Mouse (Mus musculus) gastrocnemius, postnatal 36 days (tissue): Measurements from ENCODE around the gene Zc3h10. TPM values are rescaled to one million over a fixed set of nuclear protein-coding genes. Genes with fewer than 3 reads are reported as not detected.

Experiments used
- DNase-seq, 2 experiments: peaks; one replicate each; pipeline ENCODE4 v3.0.0; 2022
- intact Hi-C: fragments of 180-260 bp; cut with DNase I; formaldehyde crosslinking; loops from one replicate; pipeline ENCODE4 v1.15.1; 2025
- long read RNA-seq, 2 experiments: library from polyadenylated mRNA; stranded (forward); transcript quantifications; one replicate each; pipeline ENCODE4 v2.0.0; 2021
- total RNA-seq, 2 experiments: library from RNA; stranded (reverse); gene quantifications; 2 replicates each; pipeline ENCODE4 v1.2.3; 2021

Zc3h10 gene
- 1 to 10 TPM; 3.7 to 5.3 TPM for total RNA-seq
- long read RNA-seq, experiment 1, partial matches to known transcripts = 0 of 25 reads
- long read RNA-seq, experiment 1, other reads (novel, unspliced or antisense) = 22 of 25 reads
- long read RNA-seq, experiment 2, partial matches to known transcripts = 1 of 38 reads
- long read RNA-seq, experiment 2, other reads (novel, unspliced or antisense) = 34 of 38 reads

- DNase-seq = peak; percentile 84 to 87
- intact Hi-C loops = loop anchor here (5.0 kb wide), 1 partner anchor 50 kb away; the partner anchor contains the start of gene Myl6b
Observed at GRCm38 (mm10) chr10:128547361-128548032, at the start of gene Zc3h10. TSS of gene Zc3h10 (minus strand) at chr10:128547774.

DNA sequence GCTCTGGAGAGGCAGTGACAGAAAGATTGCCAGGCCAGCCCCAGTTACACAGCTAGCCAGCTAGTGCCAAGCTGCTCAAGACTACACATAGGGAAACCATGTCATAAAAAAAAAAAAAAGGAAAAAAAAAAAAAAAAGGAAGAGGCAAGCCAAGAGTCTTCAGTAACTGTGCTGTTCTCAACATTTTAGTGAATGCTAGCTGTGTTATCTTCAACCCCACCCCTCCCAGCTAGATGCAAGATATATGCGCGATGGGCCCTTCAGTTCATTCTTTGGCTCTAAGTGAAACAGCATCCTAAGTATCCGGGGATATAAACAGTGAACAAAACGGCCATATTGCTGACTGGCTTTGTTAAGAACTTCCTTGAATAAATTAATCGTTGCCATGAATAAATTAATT, 45.2 kb upstream of the Zc3h10 start:
- intact Hi-C loops = no loop called here
- no peak for DNase-seq

- DNase-seq = no peak
- intact Hi-C loops = no loop called here
Observed at GRCm38 (mm10) chr10:128591436-128591835, 43.9 kb upstream of the Zc3h10 start.

DNA sequence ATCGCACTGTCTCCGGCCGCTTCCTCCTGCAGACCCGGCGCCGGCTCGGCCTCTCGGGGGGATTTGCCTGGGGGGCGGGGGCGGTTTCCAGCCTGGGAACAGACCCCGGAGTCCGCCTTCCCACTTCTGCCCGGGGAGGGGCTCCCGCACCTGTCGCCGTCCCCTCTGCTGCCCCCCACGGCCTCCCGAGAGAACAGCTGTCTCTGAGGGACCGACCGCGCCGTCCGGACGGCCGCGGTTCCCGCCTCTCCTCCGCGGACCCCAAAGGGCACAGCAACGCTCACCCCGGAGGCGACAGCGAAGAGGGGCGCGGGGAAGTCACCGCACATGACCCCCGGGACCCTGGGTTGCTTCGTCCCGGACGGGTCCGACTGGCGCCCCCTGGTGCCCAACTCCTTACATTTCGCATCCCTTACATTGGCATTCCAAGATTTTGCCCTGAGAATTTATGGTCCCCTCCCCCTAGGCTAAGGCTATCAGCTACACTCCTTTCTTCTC, 42.7 kb upstream of the Zc3h10 start:
- intact Hi-C loops = no loop called here
- peak; percentile 28 to 39 for DNase-seq

DNA sequence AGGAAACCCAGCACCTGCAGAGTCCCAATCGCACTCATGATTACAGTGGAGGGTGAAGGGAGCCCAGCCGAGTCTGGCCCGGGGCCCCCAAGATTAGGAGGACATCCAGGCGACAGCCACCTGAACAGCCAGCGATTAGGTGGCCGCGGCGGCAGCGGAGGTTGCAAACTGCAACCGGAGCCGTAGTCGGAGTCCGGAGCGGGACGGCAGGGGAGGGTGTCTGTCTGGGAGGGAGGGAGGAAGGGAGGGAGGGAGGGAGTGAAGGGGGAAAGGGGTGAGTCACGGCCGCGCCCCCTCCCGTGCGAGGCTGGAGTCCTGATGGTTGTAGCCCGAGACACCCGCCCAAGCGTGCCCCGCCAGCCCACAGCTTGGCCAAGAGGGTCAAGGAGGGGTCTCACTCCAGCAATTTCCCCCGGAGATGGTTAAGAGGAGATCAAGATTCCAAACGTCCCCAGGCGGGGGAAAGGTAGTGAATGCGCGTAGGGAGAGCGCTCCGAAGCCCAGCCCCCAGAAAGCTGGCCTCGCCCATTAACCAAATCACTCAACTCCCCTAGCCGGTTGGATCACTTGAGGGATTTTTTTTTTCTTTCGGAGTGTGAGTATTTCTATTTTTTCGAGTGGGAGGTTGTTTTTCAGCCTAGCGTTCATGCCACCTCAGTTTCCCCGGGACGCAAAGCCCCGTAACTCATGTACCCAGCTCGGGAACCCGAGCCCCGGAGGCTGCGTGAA, 42.1 kb upstream of the Zc3h10 start, which contains the start of gene Erbb3:
TSS of gene Erbb3 (minus strand) at position 189 of the 729 bp plus-strand sequence.
- intact Hi-C loops = no loop called here
- DNase-seq = no peak

- DNase-seq = no peak
- intact Hi-C loops = no loop called here
Observed at GRCm38 (mm10) chr10:128588775-128589463, 41.3 kb upstream of the Zc3h10 start.

DNA sequence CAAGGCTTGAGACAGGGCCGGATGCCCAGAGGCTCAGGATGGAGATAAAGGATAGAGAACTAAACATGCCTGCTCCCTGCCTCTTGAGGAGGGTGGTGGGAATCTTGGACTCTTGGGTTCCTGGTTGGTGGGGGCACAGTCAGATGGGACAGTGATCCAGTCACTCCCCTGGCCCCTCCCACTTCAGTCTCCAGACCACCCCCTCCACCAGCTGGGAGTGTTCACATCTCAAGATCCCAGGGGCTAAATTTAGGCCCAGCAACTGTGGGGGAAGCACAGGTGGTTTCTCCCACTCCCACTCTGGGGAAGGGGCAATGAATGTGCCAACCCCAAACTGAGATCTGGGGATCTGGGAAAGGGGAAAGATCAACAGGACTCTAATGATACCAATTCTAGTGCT, 40.6 kb upstream of the Zc3h10 start:
- intact Hi-C loops = no loop called here
- no peak for DNase-seq

DNA sequence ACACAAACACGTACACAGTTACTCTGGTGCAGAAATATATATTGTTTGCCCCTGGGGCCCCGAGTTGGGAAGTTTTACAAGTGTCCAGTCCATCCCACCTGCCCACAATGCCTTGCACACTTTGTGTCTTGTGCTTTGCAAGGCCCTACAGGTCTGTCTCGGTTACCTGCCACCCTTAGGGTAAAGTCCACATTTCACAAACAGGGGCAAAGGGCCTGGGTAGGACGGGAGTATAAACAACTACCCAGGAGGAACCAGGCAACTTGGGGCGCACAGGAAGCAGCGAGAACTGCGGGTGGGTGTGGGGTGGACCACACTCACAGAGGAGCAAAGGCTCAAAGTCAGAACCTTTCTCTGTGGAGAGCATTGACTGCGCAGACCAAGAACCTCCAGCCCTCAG, 40.1 kb upstream of the Zc3h10 start:
- intact Hi-C loops = no loop called here

GRCm38 (mm10) chr10:128587120-128587519, 39.5 kb upstream of the Zc3h10 start:
- intact Hi-C loops = no loop called here
- no peak for DNase-seq

More for the DNA sequence above, 40.1 kb upstream of the Zc3h10 start:
- no peak for DNase-seq

- DNase-seq = no peak
- intact Hi-C loops = no loop called here
Observed at GRCm38 (mm10) chr10:128586546-128586945, 39.0 kb upstream of the Zc3h10 start.

- intact Hi-C loops = no loop called here
- DNase-seq = no peak
Observed at GRCm38 (mm10) chr10:128584386-128584785, 36.8 kb upstream of the Zc3h10 start.

GRCm38 (mm10) chr10:128583644-128584043, 36.1 kb upstream of the Zc3h10 start:
- intact Hi-C loops = no loop called here

DNA sequence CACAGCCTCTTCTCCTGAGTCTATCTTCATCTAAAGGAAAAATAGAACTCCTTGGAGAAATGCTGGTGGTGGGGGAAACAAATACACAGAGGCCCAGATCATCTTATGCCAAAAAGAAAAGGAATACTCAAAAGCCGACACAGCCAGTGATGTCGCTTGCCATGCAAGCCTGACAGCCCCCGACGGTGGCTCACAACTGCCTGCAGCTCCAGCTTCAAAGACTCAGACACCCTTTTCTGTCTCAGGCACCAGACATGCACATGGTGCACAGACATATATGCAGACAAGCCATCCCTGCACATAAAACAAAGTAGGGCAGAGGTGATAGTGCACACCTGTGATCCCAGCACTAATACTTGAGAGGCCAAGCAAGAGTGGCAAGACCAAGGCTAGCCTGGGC, 32.2 kb upstream of the Zc3h10 start:
- DNase-seq = no peak
- intact Hi-C loops = no loop called here

More at GRCm38 (mm10) chr10:128583644-128584043, 36.1 kb upstream of the Zc3h10 start:
- DNase-seq = peak; percentile 33 to 39

- intact Hi-C loops = no loop called here
- DNase-seq = no peak
Observed at GRCm38 (mm10) chr10:128579298-128579697, 31.7 kb upstream of the Zc3h10 start.

DNA sequence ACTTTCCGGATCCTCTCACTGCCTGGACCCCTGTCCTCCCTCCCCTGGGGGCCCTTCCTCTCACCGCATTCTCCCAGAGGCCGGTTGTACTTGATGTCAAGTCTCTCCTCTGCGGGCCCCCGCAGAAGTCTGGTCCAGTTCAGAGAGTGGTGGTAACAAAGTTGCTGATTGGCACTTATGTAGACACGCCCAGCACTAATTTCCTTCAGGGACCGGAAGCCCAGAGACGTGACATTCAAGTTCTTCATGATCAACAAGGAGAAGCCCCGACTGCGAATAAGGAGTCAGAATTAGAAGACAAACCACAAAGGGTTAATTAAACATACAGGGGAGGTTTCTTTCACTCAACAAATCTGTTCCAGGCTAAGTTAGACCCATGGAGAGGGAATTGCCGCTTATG, 30.8 kb upstream of the Zc3h10 start:
- DNase-seq = no peak
- intact Hi-C loops = no loop called here

DNA sequence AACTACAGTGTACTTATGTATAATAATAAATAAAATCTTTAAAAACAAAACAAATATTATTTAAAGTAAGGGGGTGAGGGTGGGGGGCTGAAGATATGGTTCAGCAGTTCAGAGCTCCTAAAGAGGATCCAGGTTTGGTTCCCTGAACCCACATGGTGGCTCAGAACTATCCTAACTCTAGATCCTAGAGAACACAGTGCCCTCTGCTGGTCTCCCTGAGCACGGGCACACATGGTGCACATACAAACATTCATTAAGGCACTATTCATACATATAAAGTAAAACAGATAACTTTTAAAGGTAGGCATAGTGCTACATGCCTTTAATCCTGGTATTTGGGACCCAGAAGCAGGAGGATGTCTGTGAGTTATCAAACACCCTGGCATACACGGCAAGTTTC, 27.5 kb upstream of the Zc3h10 start:
- no peak for DNase-seq
- intact Hi-C loops = no loop called here

DNA sequence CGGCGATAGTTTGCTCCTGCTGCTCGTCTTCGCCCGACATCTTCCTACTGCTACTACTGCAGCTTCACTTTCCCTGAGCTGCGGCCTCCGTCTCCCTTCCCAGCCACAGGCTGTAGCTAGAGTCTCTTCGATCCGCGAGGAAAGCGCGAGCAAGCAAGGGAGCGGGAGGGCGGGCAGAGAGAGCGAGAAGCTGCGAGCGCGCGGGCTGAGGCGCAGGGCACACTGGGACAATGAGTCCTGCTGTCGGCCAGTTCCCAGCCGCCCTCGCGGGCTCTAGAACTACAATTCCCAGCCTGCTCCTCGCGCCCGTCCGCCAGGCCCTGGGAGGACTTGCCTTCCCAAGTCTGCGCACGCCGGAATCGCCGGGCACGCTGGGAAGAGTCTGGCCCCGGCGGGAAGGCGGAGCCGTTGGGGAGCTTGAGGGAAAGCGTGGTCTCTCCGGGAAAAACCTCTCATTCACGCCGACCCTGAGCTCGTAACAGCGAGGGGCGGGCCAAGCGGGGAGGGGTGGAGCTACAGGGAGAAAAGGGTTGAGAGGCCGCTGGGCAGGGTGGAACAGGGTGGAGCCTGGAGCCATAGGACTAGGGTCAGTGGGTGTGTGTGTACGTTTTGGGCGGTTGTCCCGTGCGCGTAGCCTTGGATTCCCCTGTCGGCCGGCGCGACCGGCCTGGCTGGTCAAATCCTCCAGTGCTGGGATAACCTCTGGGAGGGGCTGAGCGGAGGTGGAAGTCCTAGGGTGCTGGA, 18.4 kb upstream of the Zc3h10 start, which contains the start of gene Pa2g4:
TSS of gene Pa2g4 (minus strand) at position 200 of the 744 bp plus-strand sequence.
- intact Hi-C loops = loop anchor here (5.0 kb wide), 1 partner anchor 46 kb away; no protein-coding TSS in a partner anchor
- DNase-seq = peak; percentile 95 to 96

DNA sequence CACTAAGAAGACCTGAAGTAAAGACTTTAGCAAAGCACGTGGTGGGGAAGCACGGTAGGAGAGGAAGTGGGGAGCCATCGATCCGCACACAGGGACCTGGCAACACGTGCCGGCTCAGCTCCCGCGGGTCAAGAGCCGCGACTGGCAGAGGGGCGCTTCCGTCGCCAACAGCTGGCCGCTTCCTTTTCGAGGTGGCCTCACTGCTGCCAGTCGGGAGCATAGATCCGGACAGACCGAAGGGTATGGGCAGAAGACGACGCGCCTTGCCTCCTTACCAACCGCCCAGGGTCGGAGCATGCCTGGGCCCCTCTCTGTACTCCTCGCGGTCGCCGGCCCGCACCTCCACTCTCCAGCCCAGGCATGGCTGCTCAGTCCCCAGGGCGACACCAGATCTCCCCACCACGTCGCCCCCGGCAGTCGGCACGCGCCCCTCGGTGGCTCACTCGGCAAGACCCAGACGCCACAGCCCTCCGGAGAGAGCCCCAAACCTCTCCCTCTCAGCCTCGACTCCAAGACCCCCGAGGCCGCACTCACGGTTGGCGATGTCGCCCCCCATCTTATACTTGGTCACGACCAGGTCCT, 17.7 kb upstream of the Zc3h10 start:
- no peak for DNase-seq
- intact Hi-C loops = loop anchor here (5.0 kb wide), 1 partner anchor 47 kb away; no protein-coding TSS in a partner anchor

DNA sequence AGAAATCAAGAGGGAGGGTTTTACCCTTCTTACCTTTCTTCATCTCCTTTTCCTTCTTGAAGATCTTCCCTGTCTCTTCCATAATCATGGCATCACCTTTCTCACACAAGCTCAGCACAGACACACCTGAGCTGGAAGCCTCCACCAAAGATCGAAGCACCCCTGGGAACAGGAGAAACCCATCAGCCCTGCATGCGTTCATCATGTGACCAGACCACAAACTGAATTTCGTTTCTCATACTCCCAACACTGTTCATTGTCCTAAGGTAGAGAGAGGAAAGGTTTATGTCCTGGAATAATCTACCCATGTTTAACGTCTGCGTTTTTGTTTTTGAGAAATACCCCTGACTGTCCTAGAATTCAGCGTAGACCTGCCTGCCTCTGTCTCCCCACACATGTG, 16.0 kb upstream of the Zc3h10 start:
- intact Hi-C loops = loop anchor here (5.0 kb wide), 1 partner anchor 109 kb away; the partner anchor contains the start of gene Suox
- DNase-seq = no peak
